Mouse (Mus musculus): ENCODE results near the gene Ninj1. TPM values are rescaled to one million over a fixed set of nuclear protein-coding genes. Genes with fewer than 3 reads are reported as not detected.

Gene Ninj1
- polyA plus RNA-seq, 1 experiment from 2014 or later = 65.0 TPM

GRCm38 (mm10) chr13:49162722-49163121 is 24.6 kb upstream of the Ninj1 start:
- H3K4me2 ChIP-seq (ENCODE audit: low read depth, low read length) = no peak overlapping the region
- no peak overlapping the region for H3K4me3 ChIP-seq (ENCODE audit: low read depth, low read length)
- no peaks in the 10 kb centered on the region for H3K4me1 ChIP-seq (ENCODE audit: control insufficient read depth, insufficient read depth, low read length)
- no peaks in the 10 kb centered on the region for H3K27me3 ChIP-seq (replicated peaks; ENCODE audit: control insufficient read depth, insufficient read depth, low read length)
- WGBS = 57% methylated on average over 4 of the region's 4 CpGs
- no peaks in the 10 kb centered on the region for H3K36me3 ChIP-seq (ENCODE audit: control insufficient read depth, insufficient read depth, low read length)
- H3K9me3 ChIP-seq (ENCODE audit: control insufficient read depth, low read length) = no peaks in the 10 kb centered on the region
- no peak for ATAC-seq (ENCODE audit: low read depth)
- no peak overlapping the region for H3K9ac ChIP-seq (ENCODE audit: low read depth, low read length)
- no peak overlapping the region for H3K27ac ChIP-seq (replicated peaks; ENCODE audit: low read depth, low read length)
- DNase-seq (ENCODE audit: low spot score) = no peak

- no peak overlapping the region for H3K27ac ChIP-seq (replicated peaks; ENCODE audit: low read depth, low read length)
- no peaks in the 10 kb centered on the region for H3K9me3 ChIP-seq (ENCODE audit: control insufficient read depth, low read length)
- no peaks in the 10 kb centered on the region for H3K27me3 ChIP-seq (replicated peaks; ENCODE audit: control insufficient read depth, insufficient read depth, low read length)
- DNase-seq (ENCODE audit: low spot score) (no peak), ATAC-seq (ENCODE audit: low read depth) (no peak)
- no peaks in the 10 kb centered on the region for H3K36me3 ChIP-seq (ENCODE audit: control insufficient read depth, insufficient read depth, low read length)
- H3K4me3 ChIP-seq (ENCODE audit: low read depth, low read length) = no peak overlapping the region
- no peaks in the 10 kb centered on the region for H3K4me1 ChIP-seq (ENCODE audit: control insufficient read depth, insufficient read depth, low read length)
- H3K9ac ChIP-seq (ENCODE audit: low read depth, low read length) = no peak overlapping the region
- 75% methylated on average over 7 of the region's 7 CpGs for WGBS
- H3K4me2 ChIP-seq (ENCODE audit: low read depth, low read length) = no peak overlapping the region
Measured at GRCm38 (mm10) chr13:49163645-49164044, 23.6 kb upstream of the Ninj1 start.

GRCm38 (mm10) chr13:49167081-49167480 is 20.2 kb upstream of the Ninj1 start:
- Histone ChIP-seq H3K4me3 (ENCODE audit: low read depth, low read length) (no peak overlapping the region), H3K4me2 (ENCODE audit: low read depth, low read length) (no peak overlapping the region), H3K27ac (replicated peaks; ENCODE audit: low read depth, low read length) (no peak overlapping the region), H3K4me1 (ENCODE audit: control insufficient read depth, insufficient read depth, low read length) (no peaks in the 10 kb centered on the region), H3K27me3 (replicated peaks; ENCODE audit: control insufficient read depth, insufficient read depth, low read length) (no peaks in the 10 kb centered on the region), H3K36me3 (ENCODE audit: control insufficient read depth, insufficient read depth, low read length) (no peaks in the 10 kb centered on the region), H3K9ac (ENCODE audit: low read depth, low read length) (no peak overlapping the region), H3K9me3 (ENCODE audit: control insufficient read depth, low read length) (no peaks in the 10 kb centered on the region)
- ATAC-seq (ENCODE audit: low read depth) (no peak), DNase-seq (ENCODE audit: low spot score) (no peak)
- WGBS = 61% methylated on average over 9 of the region's 9 CpGs

GRCm38 (mm10) chr13:49169448-49170207 is 17.7 kb upstream of the Ninj1 start:
- no peak overlapping the region for H3K9ac ChIP-seq (ENCODE audit: low read depth, low read length)
- no peak overlapping the region for H3K4me2 ChIP-seq (ENCODE audit: low read depth, low read length)
- H3K36me3 ChIP-seq (ENCODE audit: control insufficient read depth, insufficient read depth, low read length) = no peaks in the 10 kb centered on the region
- no peak overlapping the region for H3K27ac ChIP-seq (replicated peaks; ENCODE audit: low read depth, low read length)
- WGBS = 17% methylated on average over 17 of the region's 17 CpGs
- no peaks in the 10 kb centered on the region for H3K9me3 ChIP-seq (ENCODE audit: control insufficient read depth, low read length)
- H3K4me3 ChIP-seq (ENCODE audit: low read depth, low read length) = no peak overlapping the region
- DNase-seq (ENCODE audit: low spot score) (peak; percentile 72), ATAC-seq (ENCODE audit: low read depth) (peak; percentile 64)
- no peaks in the 10 kb centered on the region for H3K4me1 ChIP-seq (ENCODE audit: control insufficient read depth, insufficient read depth, low read length)
- H3K27me3 ChIP-seq (replicated peaks; ENCODE audit: control insufficient read depth, insufficient read depth, low read length) = no peaks in the 10 kb centered on the region

GRCm38 (mm10) chr13:49170623-49171022 is 16.7 kb upstream of the Ninj1 start:
- no peak for ATAC-seq (ENCODE audit: low read depth)
- no peaks in the 10 kb centered on the region for H3K4me1 ChIP-seq (ENCODE audit: control insufficient read depth, insufficient read depth, low read length)
- H3K9ac ChIP-seq (ENCODE audit: low read depth, low read length) = no peak overlapping the region
- no peak overlapping the region for H3K4me3 ChIP-seq (ENCODE audit: low read depth, low read length)
- H3K27ac ChIP-seq (replicated peaks; ENCODE audit: low read depth, low read length) = no peak overlapping the region
- no peaks in the 10 kb centered on the region for H3K27me3 ChIP-seq (replicated peaks; ENCODE audit: control insufficient read depth, insufficient read depth, low read length)
- H3K9me3 ChIP-seq (ENCODE audit: control insufficient read depth, low read length) = no peaks in the 10 kb centered on the region
- DNase-seq (ENCODE audit: low spot score) = no peak
- no peak overlapping the region for H3K4me2 ChIP-seq (ENCODE audit: low read depth, low read length)
- no peaks in the 10 kb centered on the region for H3K36me3 ChIP-seq (ENCODE audit: control insufficient read depth, insufficient read depth, low read length)
- 82% methylated on average over 11 of the region's 11 CpGs for WGBS

- Histone ChIP-seq H3K27ac (replicated peaks; ENCODE audit: low read depth, low read length) (no peak overlapping the region), H3K9me3 (ENCODE audit: control insufficient read depth, low read length) (no peaks in the 10 kb centered on the region), H3K4me2 (ENCODE audit: low read depth, low read length) (no peak overlapping the region), H3K9ac (ENCODE audit: low read depth, low read length) (no peak overlapping the region), H3K27me3 (replicated peaks; ENCODE audit: control insufficient read depth, insufficient read depth, low read length) (no peaks in the 10 kb centered on the region), H3K4me3 (ENCODE audit: low read depth, low read length) (no peak overlapping the region), H3K36me3 (ENCODE audit: control insufficient read depth, insufficient read depth, low read length) (no peaks in the 10 kb centered on the region), H3K4me1 (ENCODE audit: control insufficient read depth, insufficient read depth, low read length) (no peaks in the 10 kb centered on the region)
- DNase-seq (ENCODE audit: low spot score) = no peak
- WGBS = 56% methylated on average over 1 of the region's 1 CpGs
- no peak for ATAC-seq (ENCODE audit: low read depth)
Measured at GRCm38 (mm10) chr13:49171729-49172128, 15.6 kb upstream of the Ninj1 start.

GRCm38 (mm10) chr13:49172335-49172734 is 14.9 kb upstream of the Ninj1 start:
- H3K27ac ChIP-seq (replicated peaks; ENCODE audit: low read depth, low read length) = no peak overlapping the region
- DNase-seq (ENCODE audit: low spot score) (no peak), ATAC-seq (ENCODE audit: low read depth) (no peak)
- H3K9me3 ChIP-seq (ENCODE audit: control insufficient read depth, low read length) = no peaks in the 10 kb centered on the region
- no peak overlapping the region for H3K4me3 ChIP-seq (ENCODE audit: low read depth, low read length)
- H3K4me1 ChIP-seq (ENCODE audit: control insufficient read depth, insufficient read depth, low read length) = no peaks in the 10 kb centered on the region
- H3K9ac ChIP-seq (ENCODE audit: low read depth, low read length) = no peak overlapping the region
- H3K27me3 ChIP-seq (replicated peaks; ENCODE audit: control insufficient read depth, insufficient read depth, low read length) = no peaks in the 10 kb centered on the region
- H3K4me2 ChIP-seq (ENCODE audit: low read depth, low read length) = no peak overlapping the region
- H3K36me3 ChIP-seq (ENCODE audit: control insufficient read depth, insufficient read depth, low read length) = no peaks in the 10 kb centered on the region
- WGBS = 81% methylated on average over 7 of the region's 7 CpGs

GRCm38 (mm10) chr13:49172971-49173596 is 14.2 kb upstream of the Ninj1 start:
- H3K9ac ChIP-seq (ENCODE audit: low read depth, low read length) = no peak overlapping the region
- H3K4me2 ChIP-seq (ENCODE audit: low read depth, low read length) = no peak overlapping the region
- no peaks in the 10 kb centered on the region for H3K9me3 ChIP-seq (ENCODE audit: control insufficient read depth, low read length)
- H3K27ac ChIP-seq (replicated peaks; ENCODE audit: low read depth, low read length) = no peak overlapping the region
- peak; percentile 83 for ATAC-seq (ENCODE audit: low read depth)
- no peak overlapping the region for H3K4me3 ChIP-seq (ENCODE audit: low read depth, low read length)
- WGBS = 6% methylated on average over 12 of the region's 12 CpGs
- no peaks in the 10 kb centered on the region for H3K27me3 ChIP-seq (replicated peaks; ENCODE audit: control insufficient read depth, insufficient read depth, low read length)
- no peaks in the 10 kb centered on the region for H3K4me1 ChIP-seq (ENCODE audit: control insufficient read depth, insufficient read depth, low read length)
- peak; percentile 84 for DNase-seq (ENCODE audit: low spot score)
- H3K36me3 ChIP-seq (ENCODE audit: control insufficient read depth, insufficient read depth, low read length) = no peaks in the 10 kb centered on the region

- ATAC-seq (ENCODE audit: low read depth) = no peak
- Histone ChIP-seq H3K27ac (replicated peaks; ENCODE audit: low read depth, low read length) (no peak overlapping the region), H3K4me3 (ENCODE audit: low read depth, low read length) (no peak overlapping the region), H3K9me3 (ENCODE audit: control insufficient read depth, low read length) (no peaks in the 10 kb centered on the region), H3K9ac (ENCODE audit: low read depth, low read length) (no peak overlapping the region), H3K4me2 (ENCODE audit: low read depth, low read length) (no peak overlapping the region), H3K27me3 (replicated peaks; ENCODE audit: control insufficient read depth, insufficient read depth, low read length) (no peaks in the 10 kb centered on the region), H3K4me1 (ENCODE audit: control insufficient read depth, insufficient read depth, low read length) (peaks cover 10% of the 10 kb centered on the region; the same call in 1 of the 2 replicates), H3K36me3 (ENCODE audit: control insufficient read depth, insufficient read depth, low read length) (no peaks in the 10 kb centered on the region)
- 68% methylated on average over 10 of the region's 10 CpGs for WGBS
- no peak for DNase-seq (ENCODE audit: low spot score)
Measured at GRCm38 (mm10) chr13:49175509-49175908, 11.8 kb upstream of the Ninj1 start.

All from embryonic facial prominence, embryonic 14.5 days (tissue).